Mouse (Mus musculus): Measurements from ENCODE around the gene Tulp3. TPM values are rescaled to one million over a fixed set of nuclear protein-coding genes. Genes with fewer than 3 reads are reported as not detected.
"Not testable (repeated sequence)": the region's sequence is repeated elsewhere in the genome, so short reads cannot be mapped to it uniquely, and the experiment has no call there.

Tulp3 gene
- polyA plus RNA-seq, 1 experiment: 5.2 TPM

DNA sequence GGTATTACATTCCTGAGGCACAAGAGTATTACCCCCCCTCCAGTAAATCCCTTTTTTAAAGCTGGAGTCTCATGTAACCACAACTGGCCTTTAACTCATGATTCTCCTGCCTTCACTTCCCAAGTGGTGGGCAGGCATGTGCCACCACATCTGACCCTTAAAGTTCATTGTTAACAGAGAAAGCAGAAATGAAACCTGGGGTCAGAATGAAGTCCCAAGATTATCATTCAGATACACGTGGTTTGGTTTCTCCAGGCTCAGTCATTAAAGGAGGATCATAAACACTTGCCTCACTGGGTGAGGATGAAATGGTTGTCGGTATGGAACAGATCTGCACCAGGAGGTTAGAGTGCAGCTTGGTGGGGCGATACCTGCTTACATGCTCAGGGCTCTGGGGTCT is 25.6 kb upstream of the Tulp3 start:
- Histone ChIP-seq H3K4me1 (ENCODE audit: control insufficient read depth, insufficient read depth, low read length) (peaks cover 27% of the 10 kb centered on the region), H3K27ac (ENCODE audit: insufficient read depth, low read depth, low read length) (peak overlapping the region; percentile 51), H3K4me3 (ENCODE audit: insufficient read depth, low read length) (no peak overlapping the region)
- no peak for TF ChIP-seq CTCF (IDR thresholded peaks at IDR 0.05; ENCODE audit: low read depth, low read length)
- no peak for TF ChIP-seq POLR2A (IDR thresholded peaks at IDR 0.05; ENCODE audit: borderline replicate concordance, low read depth, low read length)

DNA sequence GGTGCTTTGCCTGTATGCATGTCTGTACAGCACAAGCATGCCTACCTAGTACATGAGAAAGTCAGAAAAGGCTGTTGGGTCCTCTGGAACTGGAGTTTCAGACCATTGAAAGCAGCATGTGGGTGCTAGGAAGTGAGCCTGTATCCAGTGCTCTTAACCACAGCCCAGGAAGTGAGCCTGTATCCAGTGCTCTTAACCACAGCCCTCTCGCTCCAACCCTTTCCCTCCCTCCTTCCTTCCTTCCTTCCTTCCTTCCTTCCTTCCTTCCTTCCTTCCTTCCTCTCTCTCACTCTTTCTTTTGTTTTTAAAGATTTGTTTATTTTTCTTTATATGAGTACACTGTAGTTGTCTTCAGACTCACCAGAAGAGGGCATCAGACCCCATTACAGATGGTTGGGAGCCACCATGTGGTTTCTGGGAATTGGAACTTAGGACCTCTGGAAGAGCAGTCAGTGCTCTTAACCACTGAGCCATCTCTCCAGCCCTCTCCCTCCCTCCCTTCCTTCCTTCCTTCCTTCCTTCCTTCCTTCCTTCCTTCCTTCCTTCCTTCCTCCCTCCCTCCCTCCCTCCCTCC is 25.0 kb upstream of the Tulp3 start:
- not testable (repeated sequence) for H3K4me3 ChIP-seq (ENCODE audit: insufficient read depth, low read length)
- Histone ChIP-seq H3K4me1 (ENCODE audit: control insufficient read depth, insufficient read depth, low read length) (peaks cover 27% of the 10 kb centered on the region), H3K27ac (ENCODE audit: insufficient read depth, low read depth, low read length) (peak overlapping the region; percentile 12)

GRCm38 (mm10) chr6:128379636-128380035 is 24.0 kb upstream of the Tulp3 start:
- TF ChIP-seq POLR2A (IDR thresholded peaks at IDR 0.05; ENCODE audit: borderline replicate concordance, low read depth, low read length) (no peak), CTCF (IDR thresholded peaks at IDR 0.05; ENCODE audit: low read depth, low read length) (no peak)
- no peak overlapping the region for H3K4me3 ChIP-seq (ENCODE audit: insufficient read depth, low read length)
- peaks cover 27% of the 10 kb centered on the region for H3K4me1 ChIP-seq (ENCODE audit: control insufficient read depth, insufficient read depth, low read length)
- H3K27ac ChIP-seq (ENCODE audit: insufficient read depth, low read depth, low read length): peak overlapping the region; percentile 26; the same call in 1 of the 2 replicates

DNA sequence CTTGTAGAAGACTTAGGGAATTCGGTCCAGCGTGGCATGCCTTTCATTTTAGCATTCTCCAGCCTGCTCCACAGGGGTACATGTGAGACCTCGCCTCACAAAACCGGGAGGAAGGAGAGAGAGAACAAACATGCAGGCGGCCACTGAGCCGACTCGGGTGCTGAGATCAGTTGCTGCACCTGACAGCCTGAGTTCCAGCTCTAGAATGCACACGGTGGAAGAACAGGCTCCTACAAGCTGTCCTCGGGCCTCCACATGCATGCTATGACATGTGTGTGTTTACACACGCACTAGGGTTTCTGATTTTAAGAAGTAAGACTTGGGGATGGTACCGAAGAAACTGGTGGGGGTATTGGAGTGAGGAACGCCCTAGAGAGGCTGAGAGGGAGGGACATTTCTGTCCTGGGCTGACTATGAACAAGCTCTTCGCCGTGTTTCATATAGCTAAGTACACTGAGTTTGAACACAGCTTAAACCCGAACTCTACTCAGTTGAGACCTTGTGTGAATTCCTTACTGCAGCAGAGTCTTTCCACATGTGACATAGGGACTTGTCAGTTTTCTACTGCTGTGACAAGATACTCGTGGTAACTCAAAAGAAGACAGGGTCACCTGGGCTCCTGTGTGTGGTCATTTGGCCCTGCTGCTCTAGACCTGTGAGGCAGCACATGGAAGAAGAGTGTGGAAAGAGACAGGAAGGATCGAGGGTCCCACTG is 20.9 kb upstream of the Tulp3 start:
- TF ChIP-seq CTCF (IDR thresholded peaks at IDR 0.05; ENCODE audit: low read depth, low read length): no peak
- no peak for TF ChIP-seq POLR2A (IDR thresholded peaks at IDR 0.05; ENCODE audit: borderline replicate concordance, low read depth, low read length)
- peaks cover 16% of the 10 kb centered on the region for H3K4me1 ChIP-seq (ENCODE audit: control insufficient read depth, insufficient read depth, low read length)
- H3K27ac ChIP-seq (ENCODE audit: insufficient read depth, low read depth, low read length): no peak overlapping the region
- H3K4me3 ChIP-seq (ENCODE audit: insufficient read depth, low read length): no peak overlapping the region

DNA sequence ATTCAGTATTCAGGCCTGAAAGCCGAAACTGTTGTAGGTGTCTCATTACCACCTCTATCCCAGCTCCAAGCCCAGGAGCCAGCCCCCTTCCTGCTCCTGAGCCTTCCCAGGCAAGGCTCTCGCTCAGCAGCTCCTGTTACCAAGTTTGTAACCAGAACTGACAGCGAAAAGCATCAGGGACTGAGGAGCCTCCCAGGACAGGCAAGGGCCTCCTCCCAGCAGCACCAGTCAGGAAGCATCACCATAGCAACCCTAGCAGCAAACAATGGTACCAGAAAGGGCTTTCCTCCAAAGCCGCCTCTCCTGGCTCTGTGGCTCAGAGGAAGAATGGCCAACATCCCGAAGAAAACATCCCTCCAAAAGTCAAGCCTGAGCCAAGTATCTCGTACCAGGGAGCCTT is 19.5 kb upstream of the Tulp3 start, which contains the start of the genes Tex52 and Gm44596:
Tex52 (plus strand) TSS at position 265 of the 400 bp plus-strand sequence.
Gm44596 (plus strand) TSS at position 312 of the 400 bp plus-strand sequence.
- H3K4me3 ChIP-seq (ENCODE audit: insufficient read depth, low read length): no peak within 1 kb of the TSS
- no peak within 1 kb of the TSS for H3K27ac ChIP-seq (ENCODE audit: insufficient read depth, low read depth, low read length)
- TF ChIP-seq CTCF (IDR thresholded peaks at IDR 0.05; ENCODE audit: low read depth, low read length): no peak
- no peak for TF ChIP-seq POLR2A (IDR thresholded peaks at IDR 0.05; ENCODE audit: borderline replicate concordance, low read depth, low read length)
- peaks cover 10% of the 10 kb centered on the region for H3K4me1 ChIP-seq (ENCODE audit: control insufficient read depth, insufficient read depth, low read length)

DNA sequence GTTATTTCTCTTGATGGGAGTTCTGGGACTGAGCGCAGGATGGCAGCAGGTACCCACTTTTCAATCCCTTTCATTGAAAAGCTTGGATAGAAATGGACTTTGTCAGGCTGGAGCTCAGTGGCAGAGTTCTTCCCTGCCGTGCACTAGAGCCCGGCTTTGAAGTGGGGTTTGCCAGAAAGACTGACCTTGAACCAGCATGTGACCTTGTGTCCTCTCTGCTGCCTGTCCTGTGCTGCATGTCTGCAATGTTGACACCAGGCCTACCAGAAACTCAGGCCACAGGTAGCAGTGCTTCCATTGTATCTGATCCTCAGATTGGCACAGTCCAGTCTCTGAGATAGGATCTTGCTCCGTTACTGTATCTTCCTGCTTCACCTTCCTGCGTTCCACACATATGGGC is 14.4 kb upstream of the Tulp3 start:
- no peak overlapping the region for H3K27ac ChIP-seq (ENCODE audit: insufficient read depth, low read depth, low read length)
- peaks cover 13% of the 10 kb centered on the region for H3K4me1 ChIP-seq (ENCODE audit: control insufficient read depth, insufficient read depth, low read length)
- no peak for TF ChIP-seq POLR2A (IDR thresholded peaks at IDR 0.05; ENCODE audit: borderline replicate concordance, low read depth, low read length)
- TF ChIP-seq CTCF (IDR thresholded peaks at IDR 0.05; ENCODE audit: low read depth, low read length): no peak
- no peak overlapping the region for H3K4me3 ChIP-seq (ENCODE audit: insufficient read depth, low read length)

DNA sequence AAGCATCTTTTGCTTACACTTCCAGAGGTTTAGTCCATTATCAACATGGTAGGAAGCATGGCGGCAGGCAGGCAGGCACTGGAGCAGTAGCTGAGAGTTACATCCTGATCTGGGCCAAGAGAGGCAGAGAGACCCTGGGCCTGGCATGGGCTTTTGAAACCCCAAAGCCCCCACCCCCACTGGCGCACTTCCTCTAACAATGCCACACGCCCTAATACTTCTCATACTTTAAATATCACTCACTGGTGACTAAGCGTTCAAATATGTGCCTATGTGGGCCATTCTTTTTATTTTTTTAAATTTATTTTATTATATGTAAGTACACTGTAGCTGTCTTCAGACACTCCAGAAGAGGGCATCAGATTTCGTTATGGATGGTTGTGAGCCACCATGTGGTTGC is 10.8 kb upstream of the Tulp3 start:
- Histone ChIP-seq H3K4me3 (ENCODE audit: insufficient read depth, low read length) (no peak overlapping the region), H3K27ac (ENCODE audit: insufficient read depth, low read depth, low read length) (no peak overlapping the region), H3K4me1 (ENCODE audit: control insufficient read depth, insufficient read depth, low read length) (peaks cover 23% of the 10 kb centered on the region)
- no peak for TF ChIP-seq CTCF (IDR thresholded peaks at IDR 0.05; ENCODE audit: low read depth, low read length)
- no peak for TF ChIP-seq POLR2A (IDR thresholded peaks at IDR 0.05; ENCODE audit: borderline replicate concordance, low read depth, low read length)

- TF ChIP-seq POLR2A (IDR thresholded peaks at IDR 0.05; ENCODE audit: borderline replicate concordance, low read depth, low read length): no peak
- TF ChIP-seq CTCF (IDR thresholded peaks at IDR 0.05; ENCODE audit: low read depth, low read length): no peak
- H3K4me1 ChIP-seq (ENCODE audit: control insufficient read depth, insufficient read depth, low read length): peaks cover 30% of the 10 kb centered on the region
- no peak overlapping the region for H3K27ac ChIP-seq (ENCODE audit: insufficient read depth, low read depth, low read length)
- no peak overlapping the region for H3K4me3 ChIP-seq (ENCODE audit: insufficient read depth, low read length)
Measured at GRCm38 (mm10) chr6:128364721-128365120, 9.1 kb upstream of the Tulp3 start.

DNA sequence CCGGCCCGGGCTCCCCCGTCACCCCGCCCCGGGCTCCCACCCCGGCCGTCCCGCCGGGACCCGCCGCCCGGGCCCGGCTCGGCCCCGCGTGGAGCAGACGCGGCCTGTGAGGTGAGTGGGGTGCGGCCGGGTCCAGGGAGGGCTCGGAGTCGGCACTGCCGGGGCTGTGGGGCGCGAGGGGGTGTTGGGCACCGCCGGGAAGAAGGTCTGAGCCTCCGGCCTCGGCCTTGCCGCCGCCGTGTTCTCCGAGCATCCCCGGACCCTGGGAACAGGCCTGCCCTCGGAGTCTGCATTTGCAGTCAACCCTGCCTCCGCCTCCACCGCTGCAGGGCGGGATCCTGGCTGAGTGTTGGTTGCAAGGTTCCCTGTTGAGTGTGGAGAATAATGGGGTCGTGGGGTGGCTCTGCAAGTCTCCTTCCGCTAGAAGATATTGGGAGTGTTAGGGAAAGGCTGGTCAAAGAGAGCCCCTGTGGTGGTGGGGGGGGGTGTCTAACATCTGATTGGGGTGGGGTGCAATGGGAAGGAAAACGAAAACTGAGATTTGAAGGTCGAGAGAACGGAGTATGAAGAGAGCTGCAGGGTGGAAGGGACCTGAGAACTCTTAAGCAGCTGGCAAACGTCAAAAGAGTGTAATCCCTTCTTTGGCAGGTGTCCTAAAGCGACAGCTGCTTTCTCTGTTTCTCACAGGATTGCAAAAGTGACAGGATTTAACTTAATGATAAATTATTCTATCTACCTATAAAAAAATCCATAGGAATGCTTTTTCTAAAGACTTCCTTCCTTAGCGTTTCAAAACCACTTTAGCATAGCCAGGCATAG is 7.6 kb upstream of the Tulp3 start:
- Histone ChIP-seq H3K27ac (ENCODE audit: insufficient read depth, low read depth, low read length) (peak overlapping the region; percentile 54), H3K4me3 (ENCODE audit: insufficient read depth, low read length) (peak overlapping the region; percentile 97), H3K4me1 (ENCODE audit: control insufficient read depth, insufficient read depth, low read length) (peaks cover 27% of the 10 kb centered on the region)
- TF ChIP-seq POLR2A (IDR thresholded peaks at IDR 0.05; ENCODE audit: borderline replicate concordance, low read depth, low read length) (no peak), CTCF (IDR thresholded peaks at IDR 0.05; ENCODE audit: low read depth, low read length) (no peak)

All from bone marrow macrophage, adult 2 months (primary cell).